Mouse (Mus musculus) midbrain, embryonic 16.5 days (tissue): ENCODE results near the gene Pla2g4e. TPM values are rescaled to one million over a fixed set of nuclear protein-coding genes. Genes with fewer than 3 reads are reported as not detected.

Source experiments
- ATAC-seq: fragments of 200-750 bp; cut with Nextera tagmentation; 2 replicates; pipeline ENCODE4 v1.8.0; 2017; ENCODE audit warnings: moderate TSS enrichment
- H3K27ac ChIP-seq: fragments of 300-500 bp; sonication (generic); 2 replicates; pipeline ENCODE4 v1.5.1; 2014; ENCODE audit warnings: mild to moderate bottlenecking, low read length, mixed read lengths
- H3K27me3 ChIP-seq: fragments of 300-500 bp; sonication (generic); 2 replicates; pipeline ENCODE4 v1.6.1; 2014; ENCODE audit warnings: low read depth, low read length, mixed read lengths; ENCODE audit not compliant: control insufficient read depth, insufficient read depth
- H3K36me3 ChIP-seq: fragments of 300-500 bp; sonication (generic); 2 replicates; pipeline ENCODE4 v1.6.1; 2014; ENCODE audit warnings: mild to moderate bottlenecking, low read length, moderate library complexity, mixed read lengths; ENCODE audit not compliant: control insufficient read depth, insufficient read depth
- H3K4me1 ChIP-seq: fragments of 300-500 bp; sonication (generic); 2 replicates; pipeline ENCODE4 v1.6.1; 2014; ENCODE audit warnings: mild to moderate bottlenecking, low read length, mixed read lengths; ENCODE audit not compliant: control insufficient read depth, insufficient read depth
- H3K4me2 ChIP-seq: fragments of 300-500 bp; sonication (generic); 2 replicates; pipeline ENCODE4 v1.6.1; 2014; ENCODE audit warnings: mild to moderate bottlenecking, low read length, mixed read lengths
- H3K4me3 ChIP-seq: fragments of 300-500 bp; sonication (generic); 2 replicates; pipeline ENCODE4 v1.5.1; 2014; ENCODE audit warnings: low read depth, mild to moderate bottlenecking, low read length, moderate library complexity, mixed read lengths
- H3K9ac ChIP-seq: fragments of 300-500 bp; sonication (generic); 2 replicates; pipeline ENCODE4 v1.6.1; 2014; ENCODE audit warnings: low read depth, low read length, mixed read lengths
- H3K9me3 ChIP-seq: fragments of 300-500 bp; sonication (generic); replicated peaks from 2 replicates; pipeline ENCODE4 v1.6.1; 2014; ENCODE audit warnings: mild to moderate bottlenecking, low read length, mixed read lengths; ENCODE audit not compliant: control insufficient read depth, poor library complexity, severe bottlenecking
- WGBS: fragments of 180-500 bp; shearing (Covaris S2); extraction: QIAGEN DNeasy Blood & Tissue Kit; methylation state at CpG from one replicate; pipeline ENCODE4 v1.1.7; 2014; 5-methylcytosine and 5-hydroxymethylcytosine counted together
- polyA plus RNA-seq: library from polyadenylated mRNA; unstranded; fragments of >200 nt; fragmentation: Nextera tagmentation; extraction: Ambion mirVana; gene quantifications from 2 replicates; pipeline ENCODE4 v1.2.1, GENCODE M21; 2015

Pla2g4e gene
- polyA plus RNA-seq, 1 experiment from 2014 or later = 6.7 TPM

DNA sequence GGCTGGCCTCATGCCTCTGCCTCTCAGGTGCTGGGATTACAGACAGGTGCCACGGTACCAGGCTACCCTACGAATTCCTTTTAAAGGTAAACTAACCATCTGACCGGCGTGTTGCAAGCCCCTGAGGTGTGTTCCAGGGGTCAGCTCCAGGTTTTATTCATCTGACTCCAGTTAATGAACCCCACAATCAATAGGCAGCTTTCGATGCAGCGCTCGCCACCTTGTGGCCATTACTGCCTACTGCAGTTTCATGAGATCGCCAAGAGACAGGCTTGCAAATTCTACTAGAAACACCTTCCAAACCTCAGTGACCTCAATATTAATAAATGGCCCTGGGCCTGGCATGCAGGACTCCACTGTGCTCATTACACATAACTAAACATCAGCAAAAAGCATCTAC is 34.8 kb upstream of the Pla2g4e start:
- no peaks in the 10 kb centered on the region for H3K9me3 ChIP-seq

DNA sequence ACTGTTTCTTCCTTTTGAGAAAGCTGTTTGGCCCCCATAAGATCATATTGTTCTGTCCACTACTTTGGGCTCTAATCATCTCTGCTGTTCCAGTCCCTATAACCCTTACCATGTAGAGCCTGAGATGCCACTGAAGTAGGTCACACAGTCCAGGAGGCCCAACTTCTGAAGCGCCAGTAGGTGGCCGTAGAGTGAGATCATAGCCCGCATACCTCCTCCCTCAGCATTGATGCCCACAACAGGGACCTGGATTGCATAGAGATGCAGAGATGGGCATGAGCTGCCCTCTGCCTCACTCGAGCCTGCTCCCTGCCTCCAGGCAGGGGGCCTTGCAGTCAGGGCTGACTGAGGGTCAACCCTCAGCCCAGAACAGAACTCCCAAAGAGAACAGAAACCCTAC is 31.8 kb upstream of the Pla2g4e start:
- H3K9me3 ChIP-seq = no peaks in the 10 kb centered on the region
- no peak overlapping the region for H3K4me2 ChIP-seq
- H3K36me3 ChIP-seq = no peaks in the 10 kb centered on the region
- H3K4me1 ChIP-seq = no peaks in the 10 kb centered on the region
- no peak overlapping the region for H3K9ac ChIP-seq
- no peak for ATAC-seq
- no peak overlapping the region for H3K4me3 ChIP-seq
- no peak overlapping the region for H3K27ac ChIP-seq
- 76% methylated on average over 4 of the region's 4 CpGs for WGBS
- H3K27me3 ChIP-seq = no peaks in the 10 kb centered on the region

More for the DNA sequence above, 34.8 kb upstream of the Pla2g4e start:
- Histone ChIP-seq H3K9ac (no peak overlapping the region), H3K4me2 (no peak overlapping the region), H3K27me3 (no peaks in the 10 kb centered on the region), H3K27ac (no peak overlapping the region), H3K4me1 (no peaks in the 10 kb centered on the region), H3K36me3 (no peaks in the 10 kb centered on the region), H3K4me3 (no peak overlapping the region)
- no peak for ATAC-seq
- 14% methylated on average over 8 of the region's 8 CpGs for WGBS

DNA sequence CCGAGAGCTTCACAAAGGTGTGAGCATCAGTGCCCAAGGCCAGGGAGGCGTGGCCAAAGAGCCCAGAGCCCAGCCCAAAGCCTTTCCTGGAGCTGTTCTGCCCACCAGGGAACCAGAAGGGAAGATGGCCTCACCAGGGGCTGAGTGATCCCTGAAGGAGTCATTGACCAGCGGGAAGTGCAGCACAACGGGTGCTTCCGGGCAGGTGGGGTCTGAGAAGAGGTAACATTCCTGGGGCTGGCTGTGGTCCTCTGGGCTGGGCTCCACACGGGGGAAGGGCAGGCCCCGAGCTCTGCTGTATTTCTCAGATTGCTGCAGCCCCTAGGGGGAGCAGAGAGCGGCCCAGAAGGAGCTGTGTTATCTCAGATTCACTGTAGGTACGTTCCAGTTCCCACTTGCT is 23.5 kb upstream of the Pla2g4e start:
- 0% methylated on average over 9 of the region's 9 CpGs for WGBS
- Histone ChIP-seq H3K27ac (no peak overlapping the region), H3K27me3 (no peaks in the 10 kb centered on the region), H3K9ac (no peak overlapping the region), H3K9me3 (no peaks in the 10 kb centered on the region), H3K4me1 (no peaks in the 10 kb centered on the region; the same call in 1 of the 2 replicates), H3K4me2 (0 out of 2 replicates have a peak overlapping the region, but pooled peaks have one; percentile 15), H3K36me3 (no peaks in the 10 kb centered on the region), H3K4me3 (no peak overlapping the region)
- ATAC-seq = no peak

- Histone ChIP-seq H3K27ac (no peak overlapping the region), H3K27me3 (no peaks in the 10 kb centered on the region), H3K36me3 (no peaks in the 10 kb centered on the region), H3K9ac (no peak overlapping the region), H3K9me3 (no peaks in the 10 kb centered on the region), H3K4me3 (no peak overlapping the region), H3K4me2 (no peak overlapping the region), H3K4me1 (no peaks in the 10 kb centered on the region; the same call in 1 of the 2 replicates)
- WGBS = 74% methylated on average over 6 of the region's 6 CpGs
- ATAC-seq = no peak
Measured at GRCm38 (mm10) chr2:120265523-120265922, 20.4 kb upstream of the Pla2g4e start.

DNA sequence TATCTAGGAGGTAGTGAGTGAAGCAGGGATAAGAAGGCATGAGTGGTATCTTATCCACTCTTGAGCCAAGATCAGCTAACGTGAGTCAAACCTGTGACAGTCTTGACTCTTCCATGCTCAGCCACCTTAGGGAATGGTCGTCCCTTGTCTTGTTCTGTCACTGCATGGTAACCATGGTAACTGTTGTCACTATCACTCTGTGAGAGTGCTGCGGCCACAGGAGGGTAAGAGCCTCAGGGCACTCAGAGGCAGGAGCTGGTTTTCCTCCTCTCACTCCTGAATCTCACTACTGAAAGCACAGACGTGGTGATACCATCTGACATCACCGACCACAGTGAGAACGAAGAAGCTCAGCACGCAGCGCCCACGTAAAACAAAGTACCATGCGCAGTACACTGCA is 19.7 kb upstream of the Pla2g4e start:
- Histone ChIP-seq H3K9ac (no peak overlapping the region), H3K27me3 (no peaks in the 10 kb centered on the region), H3K36me3 (no peaks in the 10 kb centered on the region), H3K27ac (no peak overlapping the region), H3K4me3 (no peak overlapping the region), H3K4me1 (no peaks in the 10 kb centered on the region; the same call in 1 of the 2 replicates), H3K4me2 (no peak overlapping the region), H3K9me3 (no peaks in the 10 kb centered on the region)
- WGBS = 54% methylated on average over 10 of the region's 10 CpGs
- peak; percentile 80 for ATAC-seq

DNA sequence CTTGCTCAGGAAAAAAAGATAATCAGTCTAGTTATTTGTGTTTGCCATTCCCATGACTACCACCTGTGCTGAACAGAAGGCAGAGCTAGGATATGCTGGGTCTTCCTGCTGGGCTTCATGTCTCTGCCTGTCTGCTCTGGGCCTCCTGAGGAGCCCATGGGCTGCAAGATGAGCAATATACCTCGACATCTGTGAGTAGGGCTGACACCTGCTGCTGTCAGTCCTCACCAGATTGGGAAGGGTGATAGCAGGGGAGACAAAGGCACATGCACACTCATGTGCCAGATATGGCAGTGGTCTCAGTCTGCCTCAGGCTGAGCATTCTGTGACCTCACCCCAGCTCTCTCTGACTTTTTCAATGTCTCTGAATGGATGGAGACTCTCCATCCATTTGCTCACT is 17.7 kb upstream of the Pla2g4e start:
- Histone ChIP-seq H3K27me3 (no peaks in the 10 kb centered on the region), H3K27ac (no peak overlapping the region), H3K36me3 (no peaks in the 10 kb centered on the region), H3K4me3 (no peak overlapping the region), H3K9ac (no peak overlapping the region), H3K4me2 (no peak overlapping the region), H3K4me1 (no peaks in the 10 kb centered on the region; the same call in 1 of the 2 replicates), H3K9me3 (no peaks in the 10 kb centered on the region)
- 25% methylated on average over 1 of the region's 1 CpGs for WGBS
- no peak for ATAC-seq

DNA sequence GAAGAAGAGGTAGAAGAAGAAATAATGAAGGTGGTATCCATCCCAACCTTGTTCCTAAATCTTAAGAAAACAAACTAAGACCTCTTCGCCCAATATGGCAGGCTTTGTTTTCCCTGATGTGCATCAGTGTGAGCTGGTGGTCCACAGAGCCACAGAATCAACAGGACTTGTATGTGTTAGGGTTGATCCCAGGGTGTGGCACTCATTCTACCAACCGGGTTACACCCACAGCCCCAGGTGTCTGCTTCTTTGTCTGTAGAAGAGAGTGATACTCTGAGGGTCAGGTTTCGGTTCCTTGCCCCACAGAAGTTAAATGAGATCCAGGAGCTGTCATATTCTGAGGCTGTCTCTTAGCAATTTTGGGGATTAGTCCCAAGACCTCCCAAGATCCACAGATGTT is 16.2 kb upstream of the Pla2g4e start:
- no peak overlapping the region for H3K4me2 ChIP-seq
- H3K9me3 ChIP-seq = no peaks in the 10 kb centered on the region
- no peaks in the 10 kb centered on the region for H3K36me3 ChIP-seq
- H3K4me1 ChIP-seq = no peaks in the 10 kb centered on the region; the same call in 1 of the 2 replicates
- no peak overlapping the region for H3K4me3 ChIP-seq
- no peak overlapping the region for H3K9ac ChIP-seq
- H3K27me3 ChIP-seq = no peaks in the 10 kb centered on the region
- ATAC-seq = no peak
- 79% methylated on average over 3 of the region's 3 CpGs for WGBS
- no peak overlapping the region for H3K27ac ChIP-seq

DNA sequence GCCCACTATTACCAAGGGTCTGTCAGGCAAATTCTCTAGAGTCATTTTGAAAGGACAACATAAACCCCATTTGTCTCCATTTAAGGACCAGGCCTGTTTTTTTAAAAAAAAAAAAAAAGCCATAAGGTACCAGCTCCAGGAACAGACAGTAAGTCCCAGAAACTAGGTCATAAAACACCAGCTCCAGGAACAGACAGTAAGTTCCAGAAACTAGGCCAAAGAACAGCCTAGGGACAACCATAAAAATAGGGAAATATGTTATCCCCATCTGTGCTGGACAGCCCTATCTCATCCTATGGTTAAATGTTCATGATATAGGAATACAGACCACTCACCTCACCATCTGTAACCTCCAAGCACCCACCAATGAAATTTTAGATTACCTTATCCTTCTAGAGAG is 11.1 kb upstream of the Pla2g4e start:
- H3K9me3 ChIP-seq = no peaks in the 10 kb centered on the region
- H3K4me3 ChIP-seq = no peak overlapping the region
- no peaks in the 10 kb centered on the region for H3K27me3 ChIP-seq
- H3K27ac ChIP-seq = no peak overlapping the region
- no peak for ATAC-seq
- no peaks in the 10 kb centered on the region for H3K4me1 ChIP-seq
- no peak overlapping the region for H3K4me2 ChIP-seq
- H3K9ac ChIP-seq = no peak overlapping the region
- no peaks in the 10 kb centered on the region for H3K36me3 ChIP-seq

DNA sequence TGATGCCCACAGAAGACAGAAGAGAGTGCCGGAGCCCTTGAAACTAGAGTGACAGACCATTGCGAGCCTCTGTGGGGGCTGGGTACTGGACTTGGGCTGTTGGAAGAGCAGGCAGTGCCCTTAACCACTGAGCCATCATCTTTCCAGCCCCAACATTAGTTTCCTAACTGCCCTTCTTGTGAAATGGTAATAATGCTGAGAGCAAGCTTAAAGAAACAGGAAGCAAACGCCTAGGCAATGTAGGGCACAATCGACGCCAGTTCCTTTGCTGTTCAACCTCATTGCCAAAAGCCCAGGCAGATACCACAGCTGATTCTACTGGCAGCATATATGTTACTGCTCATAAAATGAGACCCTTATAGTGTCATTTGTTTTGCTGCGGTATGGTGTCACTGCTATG is 7.5 kb upstream of the Pla2g4e start:
- Histone ChIP-seq H3K36me3 (no peaks in the 10 kb centered on the region), H3K4me2 (no peak overlapping the region), H3K9me3 (no peaks in the 10 kb centered on the region), H3K4me1 (no peaks in the 10 kb centered on the region), H3K4me3 (no peak overlapping the region), H3K27ac (no peak overlapping the region), H3K27me3 (no peaks in the 10 kb centered on the region), H3K9ac (no peak overlapping the region)
- WGBS = 94% methylated on average over 6 of the region's 6 CpGs
- ATAC-seq = no peak
